Mouse (Mus musculus): ENCODE results near the gene Olfr1024. TPM values are rescaled to one million over a fixed set of nuclear protein-coding genes. Genes with fewer than 3 reads are reported as not detected.

Olfr1024 gene
- not detected in 2 replicates for polyA plus RNA-seq (2015; fragmentation: Nextera tagmentation; extraction: Ambion mirVana)

- no peaks in the 10 kb centered on the region for H3K27me3 ChIP-seq (replicated peaks)
- no peaks in the 10 kb centered on the region for H3K4me1 ChIP-seq (replicated peaks)
- 85% methylated on average over 3 of the region's 3 CpGs for WGBS
- H3K9ac ChIP-seq, result no peak within 1 kb of the TSS
- H3K4me2 ChIP-seq (replicated peaks), result no peak within 1 kb of the TSS
- no peak within 1 kb of the TSS for H3K27ac ChIP-seq
- no peak within 1 kb of the TSS for H3K4me3 ChIP-seq (replicated peaks)
- no peaks in the 10 kb centered on the region for H3K9me3 ChIP-seq
- no peak for ATAC-seq
- H3K36me3 ChIP-seq, result no peaks in the 10 kb centered on the region
These were observed at the start of gene Olfr1024 for GRCm38 (mm10) chr2:85904952-85905351. Gene Olfr1024, minus strand, starts transcription at chr2:85905052.

- no peak within 1 kb of the TSS for H3K4me2 ChIP-seq (replicated peaks)
- H3K36me3 ChIP-seq, result no peaks in the 10 kb centered on the region
- H3K4me3 ChIP-seq (replicated peaks), result no peak within 1 kb of the TSS
- H3K27ac ChIP-seq, result no peak within 1 kb of the TSS
- no peaks in the 10 kb centered on the region for H3K4me1 ChIP-seq (replicated peaks)
- ATAC-seq, result no peak
- no peaks in the 10 kb centered on the region for H3K9me3 ChIP-seq
- WGBS, result 89% methylated on average over 1 of the region's 1 CpGs
- no peaks in the 10 kb centered on the region for H3K27me3 ChIP-seq (replicated peaks)
- H3K9ac ChIP-seq, result no peak within 1 kb of the TSS
These were observed 45.3 kb upstream of the Olfr1024 start, which contains the start of gene Olfr1028 for GRCm38 (mm10) chr2:85950137-85950536. Gene Olfr1028, plus strand, starts transcription at chr2:85950437.

- H3K27ac ChIP-seq, result no peak within 1 kb of the TSS
- WGBS, result 87% methylated on average over 3 of the region's 3 CpGs
- no peaks in the 10 kb centered on the region for H3K9me3 ChIP-seq
- no peak within 1 kb of the TSS for H3K4me3 ChIP-seq (replicated peaks)
- H3K4me1 ChIP-seq (replicated peaks), result no peaks in the 10 kb centered on the region
- no peak for ATAC-seq
- H3K27me3 ChIP-seq (replicated peaks), result no peaks in the 10 kb centered on the region
- no peak within 1 kb of the TSS for H3K4me2 ChIP-seq (replicated peaks)
- no peaks in the 10 kb centered on the region for H3K36me3 ChIP-seq
- H3K9ac ChIP-seq, result no peak within 1 kb of the TSS
These were observed 16.4 kb upstream of the Olfr1024 start, which contains the start of gene Olfr1026 for GRCm38 (mm10) chr2:85921258-85921657. Gene Olfr1026, plus strand, starts transcription at chr2:85921558.

- H3K36me3 ChIP-seq, result no peaks in the 10 kb centered on the region
- no peaks in the 10 kb centered on the region for H3K9me3 ChIP-seq
- 65% methylated on average over 1 of the region's 1 CpGs for WGBS
- no peaks in the 10 kb centered on the region for H3K4me1 ChIP-seq (replicated peaks)
- H3K27me3 ChIP-seq (replicated peaks), result no peaks in the 10 kb centered on the region
- no peak within 1 kb of the TSS for H3K27ac ChIP-seq
- H3K4me2 ChIP-seq (replicated peaks), result no peak within 1 kb of the TSS
- no peak within 1 kb of the TSS for H3K9ac ChIP-seq
- no peak within 1 kb of the TSS for H3K4me3 ChIP-seq (replicated peaks)
- no peak for ATAC-seq
These were observed 10.0 kb upstream of the Olfr1024 start, which contains the start of gene Olfr1025-ps1 for GRCm38 (mm10) chr2:85914893-85915292. Gene Olfr1025-ps1, plus strand, starts transcription at chr2:85915193.

- Histone ChIP-seq H3K9me3 (no peaks in the 10 kb centered on the region), H3K4me3 (replicated peaks) (no peak overlapping the region), H3K36me3 (no peaks in the 10 kb centered on the region), H3K27ac (no peak overlapping the region), H3K9ac (no peak overlapping the region), H3K27me3 (replicated peaks) (no peaks in the 10 kb centered on the region), H3K4me1 (replicated peaks) (no peaks in the 10 kb centered on the region), H3K4me2 (replicated peaks) (no peak overlapping the region)
- no peak for ATAC-seq
These were observed 8.3 kb upstream of the Olfr1024 start for GRCm38 (mm10) chr2:85913197-85913596.

- ATAC-seq, result no peak
- Histone ChIP-seq H3K4me3 (replicated peaks) (no peak within 1 kb of the TSS), H3K4me2 (replicated peaks) (no peak within 1 kb of the TSS), H3K9me3 (no peaks in the 10 kb centered on the region), H3K9ac (no peak within 1 kb of the TSS), H3K4me1 (replicated peaks) (no peaks in the 10 kb centered on the region), H3K27ac (no peak within 1 kb of the TSS), H3K27me3 (replicated peaks) (no peaks in the 10 kb centered on the region), H3K36me3 (no peaks in the 10 kb centered on the region)
- 71% methylated on average over 2 of the region's 2 CpGs for WGBS
These were observed 19.5 kb downstream of the Olfr1024 start, which contains the start of gene Olfr1023 for GRCm38 (mm10) chr2:85885340-85885739. Gene Olfr1023, plus strand, starts transcription at chr2:85885640.

GRCm38 (mm10) chr2:85868294-85868693 is 36.6 kb downstream of the Olfr1024 start, which contains the start of gene Olfr1022:
Gene Olfr1022, plus strand, starts transcription at chr2:85868594.
- Histone ChIP-seq H3K4me1 (replicated peaks) (no peaks in the 10 kb centered on the region), H3K27ac (no peak within 1 kb of the TSS), H3K4me3 (replicated peaks) (no peak within 1 kb of the TSS), H3K27me3 (replicated peaks) (no peaks in the 10 kb centered on the region), H3K9me3 (no peaks in the 10 kb centered on the region), H3K4me2 (replicated peaks) (no peak within 1 kb of the TSS), H3K36me3 (no peaks in the 10 kb centered on the region), H3K9ac (no peak within 1 kb of the TSS)
- ATAC-seq, result no peak
- WGBS, result 35% methylated on average over 2 of the region's 2 CpGs

Other genes with a start within 250 kb of the Olfr1024 start
- gene Olfr154, start 240.6 kb downstream of the Olfr1024 start, polyA plus RNA-seq (2015; fragmentation: Nextera tagmentation; extraction: Ambion mirVana), result not detected in 2 replicates
- gene Olfr1006, start 226.3 kb downstream of the Olfr1024 start, polyA plus RNA-seq (2015; fragmentation: Nextera tagmentation; extraction: Ambion mirVana), result not detected in 2 replicates
- gene Olfr1008, start 215.6 kb downstream of the Olfr1024 start, polyA plus RNA-seq (2015; fragmentation: Nextera tagmentation; extraction: Ambion mirVana), result not detected in 2 replicates
- not detected in 2 replicates for gene Olfr1009, start 189.6 kb downstream of the Olfr1024 start, polyA plus RNA-seq (2015; fragmentation: Nextera tagmentation; extraction: Ambion mirVana)
- gene Olfr1012, start 142.3 kb downstream of the Olfr1024 start, polyA plus RNA-seq (2015; fragmentation: Nextera tagmentation; extraction: Ambion mirVana), result not detected in 2 replicates
- gene Olfr1013, start 138.0 kb downstream of the Olfr1024 start, polyA plus RNA-seq (2015; fragmentation: Nextera tagmentation; extraction: Ambion mirVana), result not detected in 2 replicates
- not detected in 2 replicates for gene Olfr1014, start 132.3 kb downstream of the Olfr1024 start, polyA plus RNA-seq (2015; fragmentation: Nextera tagmentation; extraction: Ambion mirVana)
- gene Olfr1015, start 123.0 kb downstream of the Olfr1024 start, polyA plus RNA-seq (2015; fragmentation: Nextera tagmentation; extraction: Ambion mirVana), result not detected in 2 replicates
- not detected in 2 replicates for gene Olfr1016, start 102.5 kb downstream of the Olfr1024 start, polyA plus RNA-seq (2015; fragmentation: Nextera tagmentation; extraction: Ambion mirVana)
- gene Olfr1018, start 86.6 kb downstream of the Olfr1024 start, polyA plus RNA-seq (2015; fragmentation: Nextera tagmentation; extraction: Ambion mirVana), result not detected in 2 replicates
- gene Olfr1019, start 59.6 kb downstream of the Olfr1024 start, polyA plus RNA-seq (2015; fragmentation: Nextera tagmentation; extraction: Ambion mirVana), result not detected in 2 replicates
- gene Olfr1020, start 58.0 kb downstream of the Olfr1024 start, polyA plus RNA-seq (2015; fragmentation: Nextera tagmentation; extraction: Ambion mirVana), result not detected in 2 replicates
- gene Olfr1022, start 36.5 kb downstream of the Olfr1024 start, polyA plus RNA-seq (2015; fragmentation: Nextera tagmentation; extraction: Ambion mirVana), result not detected in 2 replicates
- gene Olfr1023, start 19.4 kb downstream of the Olfr1024 start, polyA plus RNA-seq (2015; fragmentation: Nextera tagmentation; extraction: Ambion mirVana), result not detected in 2 replicates
- gene Olfr1025-ps1, start 10.1 kb upstream of the Olfr1024 start, polyA plus RNA-seq (2015; fragmentation: Nextera tagmentation; extraction: Ambion mirVana), result not detected in 2 replicates
- gene Olfr1026, start 16.5 kb upstream of the Olfr1024 start, polyA plus RNA-seq (2015; fragmentation: Nextera tagmentation; extraction: Ambion mirVana), result not detected in 2 replicates
- gene Olfr1028, start 45.4 kb upstream of the Olfr1024 start, polyA plus RNA-seq (2015; fragmentation: Nextera tagmentation; extraction: Ambion mirVana), result not detected in 2 replicates
- gene Olfr1029, start 68.8 kb upstream of the Olfr1024 start, polyA plus RNA-seq (2015; fragmentation: Nextera tagmentation; extraction: Ambion mirVana), result not detected in 2 replicates
- not detected in 2 replicates for gene Olfr1030, start 74.2 kb upstream of the Olfr1024 start, polyA plus RNA-seq (2015; fragmentation: Nextera tagmentation; extraction: Ambion mirVana)
- gene Olfr1031, start 85.3 kb upstream of the Olfr1024 start, polyA plus RNA-seq (2015; fragmentation: Nextera tagmentation; extraction: Ambion mirVana), result not detected in 2 replicates
- gene Olfr1032, start 100.5 kb upstream of the Olfr1024 start, polyA plus RNA-seq (2015; fragmentation: Nextera tagmentation; extraction: Ambion mirVana), result not detected in 2 replicates
- gene Olfr1033, start 115.6 kb upstream of the Olfr1024 start, polyA plus RNA-seq (2015; fragmentation: Nextera tagmentation; extraction: Ambion mirVana), result 2.8 and 3.4 TPM in 2 replicates
- gene Olfr1034, start 140.8 kb upstream of the Olfr1024 start, polyA plus RNA-seq (2015; fragmentation: Nextera tagmentation; extraction: Ambion mirVana), result 0.03 and 0.06 TPM in 2 replicates
- gene Olfr1036, start 168.9 kb upstream of the Olfr1024 start, polyA plus RNA-seq (2015; fragmentation: Nextera tagmentation; extraction: Ambion mirVana), result not detected in 2 replicates
- gene Olfr1037, start 182.3 kb upstream of the Olfr1024 start, polyA plus RNA-seq (2015; fragmentation: Nextera tagmentation; extraction: Ambion mirVana), result not detected in 2 replicates
- gene Olfr1039, start 230.9 kb upstream of the Olfr1024 start, polyA plus RNA-seq (2015; fragmentation: Nextera tagmentation; extraction: Ambion mirVana), result not detected in 2 replicates
- not detected in 2 replicates for gene Olfr1040, start 241.7 kb upstream of the Olfr1024 start, polyA plus RNA-seq (2015; fragmentation: Nextera tagmentation; extraction: Ambion mirVana)